Mouse (Mus musculus) ES-E14 (cell line): ENCODE measurements around the gene Clasp1. TPM values are rescaled to one million over a fixed set of nuclear protein-coding genes. Genes with fewer than 3 reads are reported as not detected.

Experiments used
- DNase-seq: peaks from one replicate; pipeline ENCODE4 v3.0.0-alpha.2; 2013; ENCODE audit warnings: low read depth, low spot score
- H3K27ac ChIP-seq: 2 replicates; pipeline ENCODE4 v1.5.1; 2012; ENCODE audit warnings: low read depth, mild to moderate bottlenecking, low read length, moderate library complexity, mixed read lengths; ENCODE audit not compliant: poor library complexity, insufficient read depth, severe bottlenecking
- H3K36me3 ChIP-seq: 2 replicates; pipeline ENCODE4 v1.6.1; 2012; ENCODE audit warnings: mild to moderate bottlenecking, low read length, moderate library complexity, mixed read lengths; ENCODE audit not compliant: control insufficient read depth, poor library complexity, insufficient read depth, severe bottlenecking
- H3K4me1 ChIP-seq, 2 experiments: fragments of 150-350 bp in 1 of 2; sonication (generic) in 1 of 2; 2 replicates each; pipeline ENCODE4 v1.6.1; 2012; ENCODE audit warnings: low read length in 2 of 2, mild to moderate bottlenecking in 1 of 2, mixed read lengths in 1 of 2; ENCODE audit not compliant: control insufficient read depth in 2 of 2, insufficient read depth in 2 of 2, poor library complexity in 1 of 2
- H3K4me3 ChIP-seq, 2 experiments: fragments of 150-350 bp in 1 of 2; sonication (generic) in 1 of 2; 2 replicates each; pipeline ENCODE4 v1.5.1; 2012; ENCODE audit warnings: low read length in 2 of 2, low read depth in 1 of 2, mild to moderate bottlenecking in 1 of 2, mixed read lengths in 1 of 2; ENCODE audit not compliant: insufficient read depth in 1 of 2, poor library complexity in 1 of 2, severe bottlenecking in 1 of 2
- H3K9ac ChIP-seq: 2 replicates; pipeline ENCODE4 v1.6.1; 2012; ENCODE audit warnings: low read depth, mild to moderate bottlenecking, low read length, mixed read lengths; ENCODE audit not compliant: poor library complexity, insufficient read depth, severe bottlenecking
- H3K9me3 ChIP-seq: fragments of 150-350 bp; sonication (generic); 2 replicates; pipeline ENCODE4 v1.6.1; 2012; ENCODE audit warnings: low read depth, mild to moderate bottlenecking, low read length; ENCODE audit not compliant: control insufficient read depth, insufficient read depth
- CHD2 ChIP-seq: IDR thresholded peaks from 2 replicates; pipeline ENCODE4 v1.6.1; 2014; ENCODE audit warnings: mild to moderate bottlenecking, low read depth, low read length, inconsistent platforms
- HCFC1 ChIP-seq: IDR thresholded peaks from 2 replicates; pipeline ENCODE4 v1.6.1; 2012; ENCODE audit warnings: low read length, inconsistent platforms, borderline replicate concordance; ENCODE audit not compliant: insufficient read depth
- MAFK ChIP-seq: IDR thresholded peaks from 2 replicates; pipeline ENCODE4 v1.6.1; 2014; ENCODE audit warnings: mild to moderate bottlenecking, low read depth, low read length, inconsistent platforms; ENCODE audit not compliant: insufficient read depth
- ZC3H11A ChIP-seq: IDR thresholded peaks from 2 replicates; pipeline ENCODE4 v1.6.1; 2012; ENCODE audit warnings: low read depth, mild to moderate bottlenecking, inconsistent platforms, low read length, borderline replicate concordance
- ZNF384 ChIP-seq: IDR thresholded peaks from 2 replicates; pipeline ENCODE4 v1.6.1; 2012; ENCODE audit warnings: low read depth, low read length, inconsistent platforms
- in situ Hi-C, 2 experiments: fragments of 600-800 bp; cut with MboI; formaldehyde crosslinking; loops; one replicate each; pipeline ENCODE4 v1.15.1; 2025; ENCODE audit warnings: low sequenced_read_pairs in 2 of 2, inconsistent platforms in 1 of 2; ENCODE audit not compliant: unreplicated experiment in 2 of 2
- total RNA-seq: library from RNA; depleted of rRNA; stranded (reverse); fragments of 300-350 nt; gene quantifications from 2 replicates; pipeline ENCODE4 v1.2.3, GENCODE M21; 2012; rRNA removed

Clasp1 gene
- total RNA-seq, 1 experiment: 38.9 TPM

GRCm38 (mm10) chr1:118658716-118659115 is 269.9 kb downstream of the Clasp1 start:
- in situ Hi-C loops: no loop called here

GRCm38 (mm10) chr1:118660880-118661465 is 272.1 kb downstream of the Clasp1 start:
- no peak overlapping the region for H3K4me3 ChIP-seq
- H3K4me1 ChIP-seq: peaks cover under 1 to 2% of the 10 kb centered on the region in 2 experiments; a peak in 3 of 4 replicates
- H3K9ac ChIP-seq: no peak overlapping the region
- in situ Hi-C loops: no loop called here
- H3K36me3 ChIP-seq: peaks cover 71% of the 10 kb centered on the region
- TF ChIP-seq ZC3H11A: no peak
- no peak for TF ChIP-seq ZNF384
- no peak for TF ChIP-seq CHD2
- no peak for TF ChIP-seq HCFC1
- no peak overlapping the region for H3K27ac ChIP-seq
- DNase-seq: no peak
- no peaks in the 10 kb centered on the region for H3K9me3 ChIP-seq

More at GRCm38 (mm10) chr1:118658716-118659115, 269.9 kb downstream of the Clasp1 start:
- Histone ChIP-seq H3K9me3 (no peaks in the 10 kb centered on the region), H3K4me1 (peaks cover 0 to 2% of the 10 kb centered on the region in 2 experiments; a peak in 2 of 4 replicates), H3K4me3 (no peak overlapping the region), H3K9ac (no peak overlapping the region), H3K36me3 (peaks cover 65% of the 10 kb centered on the region), H3K27ac (no peak overlapping the region)
- TF ChIP-seq CHD2 (no peak), ZC3H11A (no peak), ZNF384 (no peak), HCFC1 (no peak), MAFK (no peak)
- no peak for DNase-seq

Other genes with a start within 250 kb of the Clasp1 start
- 0.05 and 0.18 TPM in 2 replicates for gene Gm29106, start 212.5 kb upstream of the Clasp1 start, total RNA-seq
- 240 and 258 TPM in 2 replicates for gene Tsn, start 77.3 kb upstream of the Clasp1 start, total RNA-seq
- gene Nifk, start 67.2 kb upstream of the Clasp1 start, total RNA-seq: 57.0 and 87.1 TPM in 2 replicates
- 36.0 and 42.3 TPM in 2 replicates for gene Tfcp2l1, start 238.9 kb downstream of the Clasp1 start, total RNA-seq